Mouse (Mus musculus) MEL (cell line): ENCODE measurements around the gene Pfn2.
A peak's percentile ranks its signal among the peaks of the same experiment; 100 is the strongest.

ENCODE experiments used
- CTCF ChIP-seq, 3 experiments: IDR thresholded peaks in 2 of 3; conservative IDR thresholded peaks in 1 of 3; 2 replicates each; pipeline ENCODE4 v1.5.1; 2011 to 2012; ENCODE audit warnings: low read length in 3 of 3, low read depth in 2 of 3, mild to moderate bottlenecking in 2 of 3, improper control_type of control experiment in 1 of 3, inconsistent platforms in 1 of 3, mixed read lengths in 1 of 3, moderate library complexity in 1 of 3; ENCODE audit not compliant: control insufficient read depth in 1 of 3, insufficient read depth in 1 of 3, poor library complexity in 1 of 3, severe bottlenecking in 1 of 3
- MEF2A ChIP-seq: IDR thresholded peaks from 2 replicates; pipeline ENCODE4 v1.6.1; 2014; ENCODE audit warnings: low read depth, mild to moderate bottlenecking, inconsistent platforms, low read length, improper control_type of control experiment; ENCODE audit not compliant: poor library complexity, insufficient replicate concordance, severe bottlenecking; ENCODE audit errors: extremely low read depth
- NRF1 ChIP-seq: IDR thresholded peaks from 2 replicates; pipeline ENCODE4 v1.6.1; 2014; ENCODE audit warnings: low read depth, mild to moderate bottlenecking, inconsistent platforms, low read length, improper control_type of control experiment, moderate library complexity; ENCODE audit not compliant: poor library complexity, insufficient read depth, severe bottlenecking
- POLR2A ChIP-seq, 2 experiments: IDR thresholded peaks; 2 replicates each; pipeline ENCODE4 v1.6.1; 2011 to 2012; ENCODE audit warnings: low read length in 2 of 2, mild to moderate bottlenecking in 2 of 2, control low read depth in 1 of 2, improper control_type of control experiment in 1 of 2, low read depth in 1 of 2, moderate library complexity in 1 of 2; ENCODE audit not compliant: control insufficient read depth in 1 of 2, insufficient read depth in 1 of 2, poor library complexity in 1 of 2
- TAL1 ChIP-seq: IDR thresholded peaks from 2 replicates; pipeline ENCODE4 v1.6.1; 2012; ENCODE audit warnings: mild to moderate bottlenecking, inconsistent platforms, low read length, moderate library complexity, mixed read lengths
- USF2 ChIP-seq, 2 experiments: IDR thresholded peaks; 2 replicates each; pipeline ENCODE4 v1.6.1; 2011 to 2012; ENCODE audit warnings: improper control_type of control experiment in 2 of 2, low read length in 2 of 2, borderline replicate concordance in 1 of 2, inconsistent platforms in 1 of 2, low read depth in 1 of 2, mild to moderate bottlenecking in 1 of 2; ENCODE audit not compliant: insufficient read depth in 1 of 2
- ZKSCAN1 ChIP-seq: IDR thresholded peaks from 2 replicates; pipeline ENCODE4 v1.6.1; 2012; ENCODE audit warnings: low read depth, mild to moderate bottlenecking, inconsistent platforms, low read length, improper control_type of control experiment, moderate library complexity

- TF ChIP-seq ZKSCAN1 (no peak), POLR2A (IDR thresholded peaks at IDR 0.05; ENCODE audit: control insufficient read depth in 1 of 2, insufficient read depth in 1 of 2, low read depth in 1 of 2, low read length in 2 of 2, poor library complexity in 1 of 2) (no peak), MEF2A (no peak), NRF1 (no peak), CTCF (IDR thresholded peaks at IDR 0.05 in 2 of 3, conservative IDR thresholded peaks at IDR 0.05 in 1 of 3; ENCODE audit: control insufficient read depth in 1 of 3, insufficient read depth in 1 of 3, low read depth in 2 of 3, low read length in 3 of 3, poor library complexity in 1 of 3, severe bottlenecking in 1 of 3) (peak in 2 of 3 experiments; percentile 8 to 41; a peak in 3 of 6 replicates), TAL1 (no peak), USF2 (IDR thresholded peaks at IDR 0.05; ENCODE audit: borderline replicate concordance in 1 of 2, insufficient read depth in 1 of 2, low read depth in 1 of 2, low read length in 2 of 2) (no peak)
Observed at GRCm38 (mm10) chr3:57815447-57815846, 32.4 kb downstream of the Pfn2 start.
